Mouse (Mus musculus): ENCODE results near the gene Platr17.

Platr17 gene

DNA sequence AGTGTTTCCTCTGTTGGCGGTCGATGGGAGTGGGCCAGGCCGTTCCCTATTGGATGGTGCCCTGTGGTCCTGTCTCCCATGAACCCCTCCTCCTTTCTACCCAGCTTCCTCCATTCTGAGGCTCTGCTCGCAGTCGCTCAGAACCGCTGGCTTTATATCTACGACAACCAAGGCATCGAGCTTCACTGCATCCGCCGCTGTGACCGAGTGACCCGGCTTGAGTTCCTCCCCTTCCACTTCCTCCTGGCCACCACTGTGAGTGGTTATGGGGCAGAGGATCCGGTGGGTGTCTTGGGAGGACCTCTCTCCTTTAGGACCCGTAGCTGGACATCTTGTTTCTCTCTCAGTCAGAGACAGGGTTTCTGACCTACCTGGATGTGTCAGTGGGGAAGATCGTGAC is 38.5 kb downstream of the Platr17 start:
- DNase-seq (ENCODE audit: low spot score) = no peak

- DNase-seq (ENCODE audit: low spot score) = peak; percentile 20
Measured at GRCm38 (mm10) chr17:33947430-33948089, 42.6 kb downstream of the Platr17 start.

DNA sequence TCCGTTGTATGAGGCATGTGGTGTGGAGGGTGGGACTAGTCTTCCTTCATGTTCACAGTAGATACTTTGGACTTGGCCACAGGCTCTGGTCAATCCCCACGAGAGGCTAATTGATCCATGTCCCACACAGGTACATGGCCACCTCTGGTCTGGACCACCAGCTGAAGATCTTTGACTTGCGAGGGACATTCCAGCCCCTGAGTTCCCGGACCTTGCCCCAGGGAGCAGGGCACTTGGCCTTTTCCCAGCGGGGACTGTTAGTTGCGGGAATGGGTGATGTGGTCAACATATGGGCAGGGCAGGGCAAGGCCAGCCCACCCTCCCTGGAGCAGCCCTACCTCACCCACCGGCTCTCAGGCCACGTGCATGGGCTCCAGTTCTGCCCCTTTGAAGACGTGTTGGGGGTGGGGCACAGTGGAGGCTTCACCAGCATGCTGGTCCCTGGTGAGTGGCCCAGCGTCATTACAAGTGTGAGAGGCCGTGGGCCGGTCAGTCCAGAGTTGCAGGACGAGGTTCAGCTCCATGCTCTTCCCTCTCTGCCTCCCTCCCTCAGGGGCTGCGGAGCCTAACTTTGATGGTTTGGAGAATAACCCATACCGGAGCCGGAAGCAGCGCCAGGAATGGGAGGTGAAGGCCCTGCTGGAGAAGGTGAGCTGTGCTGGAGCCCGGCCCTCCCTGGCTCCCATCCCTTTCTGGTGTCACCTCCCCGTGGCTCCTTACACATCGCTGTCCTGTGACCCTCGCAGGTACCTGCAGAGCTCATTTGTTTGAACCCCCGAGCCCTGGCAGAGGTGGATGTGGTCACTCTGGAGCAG is 43.4 kb downstream of the Platr17 start:
- no peak for DNase-seq (ENCODE audit: low spot score)

- DNase-seq (ENCODE audit: low spot score) = peak; percentile 12
Measured at GRCm38 (mm10) chr17:33948905-33949537, 44.1 kb downstream of the Platr17 start.

DNA sequence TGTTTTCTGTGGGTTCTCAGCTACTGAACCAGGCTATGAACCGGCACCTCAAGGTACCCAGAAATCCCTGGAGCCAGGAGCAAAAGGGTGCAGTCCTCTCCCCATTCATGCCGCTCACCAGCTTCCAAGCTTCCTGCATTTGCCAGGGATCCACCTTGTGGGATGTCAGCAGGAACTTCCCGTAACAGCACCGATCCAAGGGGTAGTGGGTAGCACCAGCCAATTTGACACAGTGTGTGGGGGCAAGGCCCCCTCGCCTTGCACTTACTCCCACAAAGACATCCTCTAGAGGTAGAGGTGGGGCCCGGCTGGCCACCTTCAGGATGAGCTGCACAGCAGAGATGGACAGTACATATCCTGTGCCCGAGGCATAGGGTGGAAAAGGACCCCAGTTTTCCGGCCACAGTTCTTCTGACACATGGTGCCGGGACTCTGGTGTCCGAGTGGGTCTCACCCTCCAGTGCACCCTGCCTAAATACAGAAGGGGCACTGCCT is 45.2 kb downstream of the Platr17 start:
- no peak for DNase-seq (ENCODE audit: low spot score)

DNA sequence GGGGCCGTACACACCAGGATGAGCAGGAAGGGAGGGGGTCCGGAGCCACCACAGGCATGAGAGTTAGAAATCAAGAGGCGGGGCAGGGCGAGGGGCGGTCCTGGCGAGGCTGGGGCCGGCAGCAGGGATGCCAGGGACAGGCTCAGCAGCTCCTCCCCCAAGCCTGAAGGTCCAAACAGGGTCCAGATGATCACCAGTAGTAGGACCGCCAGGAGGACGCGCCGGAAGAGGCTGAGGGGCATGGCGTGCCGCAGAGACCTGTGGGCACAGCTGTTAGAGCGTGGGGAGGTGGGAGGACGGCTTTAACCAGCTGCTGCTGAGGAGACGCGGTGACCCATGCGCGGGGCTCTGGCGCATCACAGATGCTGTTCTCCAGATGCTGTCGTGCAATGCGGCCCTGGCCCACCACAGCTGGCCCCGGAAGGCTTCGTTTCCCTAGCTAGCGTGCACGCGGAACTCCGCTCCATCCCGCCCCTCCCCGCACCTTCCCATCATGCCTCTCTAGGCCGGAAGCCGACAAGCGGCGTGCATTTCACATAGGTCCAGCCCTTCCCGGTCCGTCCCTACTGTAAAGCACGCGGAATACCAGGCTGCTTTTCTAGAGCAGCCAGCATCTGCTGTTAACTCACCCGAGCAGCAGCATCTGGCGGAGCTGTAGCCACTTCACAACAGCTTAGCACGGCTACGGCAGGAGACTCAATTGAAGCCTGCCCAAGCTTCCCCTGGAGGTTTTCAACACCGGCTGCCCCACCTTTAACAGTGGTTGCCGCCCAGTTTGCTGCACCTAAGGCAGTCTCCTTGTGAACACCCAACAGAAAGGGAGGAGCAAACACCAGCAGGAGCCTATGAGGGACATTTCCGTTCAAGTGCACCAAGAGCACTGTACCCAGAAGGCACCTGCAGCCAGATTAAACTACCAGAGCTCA is 46.3 kb downstream of the Platr17 start, which contains the start of gene B3galt4:
B3galt4 (minus strand) TSS at position 468 of the 926 bp plus-strand sequence.
- peak; percentile 77 for DNase-seq (ENCODE audit: low spot score)

DNA sequence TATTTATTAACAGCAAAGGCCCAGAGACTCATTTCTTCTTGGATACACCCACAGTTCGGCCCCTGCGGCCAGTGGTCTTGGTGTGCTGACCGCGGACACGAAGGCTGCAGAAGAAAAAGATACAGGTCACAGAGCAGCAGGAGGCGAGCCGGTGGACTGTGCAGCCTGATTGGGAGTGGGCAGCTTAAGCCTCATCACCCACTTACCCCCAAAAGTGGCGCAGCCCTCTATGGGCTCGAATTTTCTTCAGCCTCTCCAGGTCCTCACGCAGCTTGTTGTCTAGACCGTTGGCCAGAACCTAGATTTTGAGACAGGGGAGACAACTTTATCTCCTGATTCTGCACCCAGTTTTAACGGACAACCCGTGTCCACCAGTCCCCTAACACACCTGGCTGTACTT is 47.1 kb downstream of the Platr17 start:
- DNase-seq (ENCODE audit: low spot score) = peak; percentile 8

DNA sequence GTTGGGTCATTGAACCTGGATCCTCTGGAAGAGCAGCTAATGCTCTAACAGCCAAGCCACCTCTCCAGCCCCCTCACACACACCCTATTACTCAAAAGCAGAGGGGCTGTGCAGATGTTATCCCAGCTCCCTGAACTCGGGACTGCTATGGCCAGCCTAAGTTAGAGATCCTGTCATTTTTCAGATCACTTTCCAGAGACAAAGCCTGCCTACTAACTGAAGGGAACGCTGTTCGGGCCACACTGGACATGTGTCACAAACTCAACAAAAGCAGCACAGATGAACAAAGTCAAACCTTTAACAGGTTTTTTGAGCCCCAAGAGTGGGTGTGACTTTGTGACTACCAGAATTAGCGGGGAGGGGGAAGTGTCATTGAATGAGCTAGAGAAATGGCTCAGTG is 47.9 kb downstream of the Platr17 start:
- DNase-seq (ENCODE audit: low spot score) = no peak

- DNase-seq (ENCODE audit: low spot score) = peak; percentile 3
Measured at GRCm38 (mm10) chr17:33953310-33953709, 48.4 kb downstream of the Platr17 start.

DNA sequence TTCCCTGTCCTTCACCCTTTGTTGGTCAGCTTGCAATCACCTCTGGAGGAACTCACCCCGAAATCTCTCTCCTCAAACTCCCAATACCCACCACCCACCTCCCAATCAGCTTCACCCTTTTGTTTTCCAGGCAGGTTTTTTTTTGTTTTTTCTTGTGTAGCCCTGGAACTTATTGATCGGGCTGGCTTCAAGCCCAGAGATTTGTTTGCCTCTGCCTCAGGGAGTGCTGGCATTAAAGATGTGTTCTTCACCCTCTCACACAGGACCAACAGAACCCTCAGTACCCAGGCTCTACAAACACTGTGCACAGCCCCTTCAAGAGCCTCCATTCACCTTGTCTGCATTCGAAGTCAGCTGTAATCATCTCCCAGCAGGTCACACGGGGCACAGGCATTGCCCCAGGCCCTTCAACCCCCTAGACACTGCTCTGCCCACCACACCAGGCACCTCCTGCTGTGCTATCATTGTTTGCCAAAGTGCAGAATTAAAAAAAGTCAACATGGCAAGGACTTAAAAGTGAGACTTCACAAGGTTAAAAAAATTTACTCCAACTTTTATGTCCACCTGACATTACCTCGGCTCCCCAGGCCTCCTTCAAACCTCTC is 49.1 kb downstream of the Platr17 start:
- DNase-seq (ENCODE audit: low spot score) = peak; percentile 3

DNA sequence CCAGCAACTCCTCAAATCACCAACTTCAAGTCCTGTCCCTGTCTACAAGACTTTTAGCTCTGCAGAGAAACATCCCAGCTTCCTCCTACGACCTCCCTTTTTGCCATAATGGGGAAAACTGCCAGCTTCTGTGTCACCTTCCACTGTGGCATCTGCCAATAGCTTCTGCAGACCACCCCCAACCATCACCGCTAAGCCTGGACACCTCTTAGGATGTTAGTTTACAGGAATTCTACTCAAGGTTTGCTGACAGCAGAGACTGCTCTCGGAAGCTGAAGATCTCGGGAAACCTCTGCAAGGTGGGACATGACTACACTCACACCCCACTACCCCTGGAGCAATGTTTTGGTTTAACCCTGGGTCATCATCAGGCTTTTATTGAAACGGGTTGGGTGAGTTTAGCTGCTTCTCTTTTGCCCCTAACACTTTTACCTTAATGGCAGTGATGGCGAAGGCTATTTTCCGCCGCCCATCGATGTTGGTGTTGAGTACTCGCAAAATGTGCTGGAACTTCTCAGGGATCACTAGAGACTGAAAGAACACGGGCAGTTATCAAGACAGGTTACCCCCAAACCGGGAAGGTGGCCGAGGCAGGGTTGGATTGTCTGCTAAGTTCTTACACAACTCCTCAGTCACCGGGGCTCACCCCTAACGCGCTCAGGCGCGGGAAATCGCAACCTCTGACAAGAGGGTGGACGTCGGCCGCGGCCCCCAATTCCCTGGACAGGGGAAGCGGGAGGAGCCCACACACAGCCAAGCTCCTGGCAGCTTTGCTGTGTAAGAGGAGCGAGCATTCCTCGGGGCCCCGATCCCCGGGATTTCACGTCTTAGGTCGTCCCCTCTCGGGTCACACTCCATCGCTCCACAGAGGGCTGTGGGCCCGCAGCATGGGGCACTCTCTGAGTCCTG is 50.0 kb downstream of the Platr17 start:
- DNase-seq (ENCODE audit: low spot score) = peak; percentile 10

DNA sequence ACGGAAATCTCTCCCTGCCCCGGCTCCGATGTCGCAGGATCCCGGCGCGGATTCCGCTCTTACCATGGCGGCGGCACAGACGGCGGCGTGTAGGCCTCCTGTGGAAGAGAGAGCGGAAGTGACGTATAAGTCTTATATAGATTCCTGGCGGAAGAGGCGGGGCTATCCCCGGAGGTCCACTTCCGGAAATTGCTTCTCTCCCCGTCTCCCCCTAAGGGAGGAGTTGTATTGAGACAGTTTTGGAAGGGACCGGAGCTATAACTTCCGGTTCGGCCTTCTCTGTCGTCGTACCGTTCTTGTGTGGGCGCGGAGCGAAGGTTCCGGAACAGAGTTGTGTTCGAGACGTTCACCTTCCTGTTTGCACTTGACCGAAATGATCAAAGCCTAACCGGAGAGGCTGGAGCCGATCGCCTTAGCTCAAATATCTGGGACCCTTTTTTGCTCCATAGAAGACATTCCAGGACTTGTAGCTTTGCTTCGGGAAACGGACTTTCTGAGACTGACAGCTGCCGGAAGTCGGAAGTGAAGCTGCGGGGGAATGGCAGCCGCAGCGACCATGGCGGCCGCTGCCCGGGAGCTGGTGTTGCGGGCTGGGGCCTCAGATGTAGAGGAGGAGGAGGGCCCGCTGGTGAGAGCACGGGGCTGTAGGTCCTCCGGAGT is 50.8 kb downstream of the Platr17 start, which contains the start of the genes Vps52 and Rps18:
Vps52 (plus strand) TSS at position 258 of the 660 bp plus-strand sequence.
Rps18 (minus strand) TSS at position 447 of the 660 bp plus-strand sequence.
- DNase-seq (ENCODE audit: low spot score) = peak; percentile 98
